Mouse (Mus musculus): Measurements from ENCODE around the gene Lrch1. TPM values are rescaled to one million over a fixed set of nuclear protein-coding genes. Genes with fewer than 3 reads are reported as not detected.

Gene Lrch1
- polyA plus RNA-seq (2021; fragmentation: Nextera tagmentation), result 4.5 and 6.2 TPM in 2 replicates
- long read RNA-seq, experiment 1, transcript Lrch1-205 (19 exons, 3,125 nt), result major isoform, 9 of 55 reads
- long read RNA-seq, experiment 1, partial matches to known transcripts, result 9 of 55 reads
- long read RNA-seq, experiment 1, other reads (novel, unspliced or antisense), result 37 of 55 reads
- long read RNA-seq, experiment 2, partial matches to known transcripts, result 1 of 7 reads
- long read RNA-seq, experiment 2, other reads (novel, unspliced or antisense), result 5 of 7 reads

DNA sequence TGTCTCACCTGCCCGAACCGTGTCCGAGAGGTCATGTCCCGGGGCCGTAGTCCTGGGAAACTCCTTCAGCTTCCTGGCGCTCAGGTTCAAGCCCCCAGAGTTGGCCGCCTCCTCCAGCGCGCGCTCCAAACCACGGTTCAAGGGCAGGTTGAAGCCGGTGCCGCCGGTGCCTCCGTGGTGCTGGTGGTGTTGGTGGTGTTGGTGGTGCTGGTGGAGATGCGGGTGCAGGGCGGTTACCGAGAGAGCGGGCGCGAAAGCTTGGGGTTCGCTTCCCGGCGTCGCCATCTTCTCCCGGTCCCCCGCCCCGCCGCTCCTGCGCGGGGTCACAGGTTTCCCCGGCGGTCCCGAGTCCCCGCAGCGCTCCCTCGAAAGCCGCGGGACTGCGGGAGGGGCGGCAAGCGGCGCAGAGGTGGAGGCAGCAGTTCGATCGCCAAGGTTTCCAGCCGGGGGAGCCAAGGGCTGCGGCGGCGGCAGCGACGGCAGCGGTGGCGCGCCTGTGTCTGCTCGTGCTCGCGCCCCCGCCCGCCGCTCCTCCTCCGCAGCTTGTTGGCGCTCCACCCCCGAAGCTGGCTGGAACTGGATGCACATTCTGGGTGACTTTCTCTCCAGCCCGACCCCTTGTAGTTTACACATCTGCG lies at the start of gene Lrch1:
Gene Lrch1, minus strand, starts transcription at position 501 of the 638 bp plus-strand sequence.

DNA sequence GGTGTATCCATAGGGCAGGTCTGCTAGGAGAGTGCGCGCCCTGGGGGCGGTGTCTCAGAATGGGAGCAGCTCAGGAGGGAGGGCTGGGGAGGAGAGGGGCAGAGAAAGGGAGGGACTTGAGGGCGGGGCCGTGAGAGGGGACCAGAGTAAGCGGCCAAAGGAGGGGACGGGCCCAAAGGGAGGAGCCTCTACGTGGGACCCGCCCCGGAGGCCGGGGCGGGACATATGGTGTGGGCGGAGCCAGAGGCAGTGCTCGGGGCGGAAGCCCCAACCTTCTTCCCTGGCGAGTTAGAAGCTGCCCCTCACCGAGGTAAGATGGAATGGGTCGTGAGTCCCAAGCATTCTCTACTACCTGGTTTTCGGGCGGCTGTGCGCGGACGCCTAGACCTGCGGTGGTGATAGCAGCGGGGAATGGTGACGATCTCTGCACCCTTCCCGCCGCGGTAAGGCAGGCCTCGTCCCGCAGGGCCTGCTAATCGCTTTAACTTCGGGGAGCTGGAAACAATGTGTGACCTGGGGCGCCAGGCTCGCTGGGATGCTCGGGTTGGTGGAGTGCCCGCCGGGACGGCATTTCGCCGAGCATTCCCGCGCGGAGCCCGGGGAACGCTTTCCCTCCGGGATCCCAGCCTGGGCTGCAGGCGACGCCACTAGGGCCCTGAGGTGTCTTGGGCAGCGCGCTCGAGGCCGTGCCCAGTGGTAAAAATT lies 215.4 kb downstream of the Lrch1 start, which contains the start of gene Esd:
Gene Esd, plus strand, starts transcription at position 219 of the 705 bp plus-strand sequence.

Other genes starting within 250 kb of the Lrch1 start
- gene Esd, start 215.6 kb downstream of the Lrch1 start, polyA plus RNA-seq (2021; fragmentation: Nextera tagmentation), result 213 and 264 TPM in 2 replicates
- 0.65 and 0.81 TPM in 2 replicates for gene Rubcnl, start 68.2 kb upstream of the Lrch1 start, polyA plus RNA-seq (2021; fragmentation: Nextera tagmentation)
- not detected in 2 replicates for gene Lrrc63, start 183.0 kb upstream of the Lrch1 start, polyA plus RNA-seq (2021; fragmentation: Nextera tagmentation)
- gene Lcp1, start 183.2 kb upstream of the Lrch1 start, polyA plus RNA-seq (2021; fragmentation: Nextera tagmentation), result 5.4 and 5.9 TPM in 2 replicates

Data from left cerebral cortex, adult 6 months (tissue).